In genomic region chr13:33004414-33005105, GRCm38 (mm10) we compare ENCODE assay signal across 8 mouse cellular contexts. TPM values are rescaled to one million over a fixed set of nuclear protein-coding genes. Genes with fewer than 3 reads are reported as not detected.
A peak's percentile ranks its signal among the peaks of the same experiment; 100 is the strongest.
DNase-seq lines count a peak whose midpoint lies in the region; ATAC-seq and TF ChIP-seq lines count a peak whose summit lies in the region.

No protein-coding gene starts in this region.

- H3K9me3 ChIP-seq in heart, embryonic 11.5 days (replicated peaks; ENCODE audit: control insufficient read depth, low read length) = no peaks in the 10 kb centered on the region
- no peaks in the 10 kb centered on the region for H3K9me3 ChIP-seq in kidney, embryonic 16.5 days (ENCODE audit: low read length)

- H3K4me1 ChIP-seq in bone marrow macrophage, adult 2 months (ENCODE audit: control insufficient read depth, insufficient read depth, low read length) = peaks cover 28% of the 10 kb centered on the region
- H3K4me1 ChIP-seq in heart, embryonic 11.5 days (ENCODE audit: control insufficient read depth, insufficient read depth, low read length) = no peaks in the 10 kb centered on the region
- 0 out of 2 replicates have a peak, but pooled peaks cover 3% of the 10 kb centered on the region for H3K4me1 ChIP-seq in kidney, embryonic 16.5 days (ENCODE audit: insufficient read depth, low read length)
- peaks cover 3% of the 10 kb centered on the region for H3K4me1 ChIP-seq in liver, adult 2 months (ENCODE audit: control insufficient read depth, insufficient read depth, low read length)

- DNase-seq in A20 (ENCODE audit: low read depth, low spot score) = peak; percentile 88
- DNase-seq in liver, adult 2 months (ENCODE audit: extremely low read depth, low read depth, low spot score) = peak; percentile 80
- peak; percentile 73 for DNase-seq in splenic B cell, adult 2 months (ENCODE audit: low read depth, low spot score)

- H3ac ChIP-seq in myocyte (ENCODE audit: control insufficient read depth, insufficient read length) = no peak overlapping the region

- no peaks in the 10 kb centered on the region for H3K27me3 ChIP-seq in heart, embryonic 11.5 days (ENCODE audit: control insufficient read depth, insufficient read depth, low read length)
- no peaks in the 10 kb centered on the region for H3K27me3 ChIP-seq in kidney, embryonic 16.5 days (ENCODE audit: insufficient read depth, low read length)
- no peaks in the 10 kb centered on the region for H3K27me3 ChIP-seq in liver, adult 2 months (ENCODE audit: control insufficient read depth, insufficient read depth, low read length)
- no peaks in the 10 kb centered on the region for H3K27me3 ChIP-seq in myocyte (ENCODE audit: control insufficient read depth, insufficient read depth, insufficient read length)
- no peaks in the 10 kb centered on the region for H3K27me3 ChIP-seq in splenic B cell, adult 2 months (ENCODE audit: control insufficient read depth, insufficient read depth, low read length, poor library complexity, severe bottlenecking)

- H3K27ac ChIP-seq in bone marrow macrophage, adult 2 months (ENCODE audit: insufficient read depth, low read depth, low read length) = peak overlapping the region; percentile 92
- peak overlapping the region; percentile 66 for H3K27ac ChIP-seq in heart, embryonic 11.5 days (ENCODE audit: low read depth, low read length)
- peak overlapping the region; percentile 87 for H3K27ac ChIP-seq in kidney, embryonic 16.5 days (ENCODE audit: low read length)
- peak overlapping the region; percentile 53 for H3K27ac ChIP-seq in liver, adult 2 months (replicated peaks; ENCODE audit: insufficient read depth, low read depth, low read length)

- peak overlapping the region; percentile 77 for H3K9ac ChIP-seq in heart, embryonic 11.5 days (ENCODE audit: low read depth, low read length)
- H3K9ac ChIP-seq in kidney, embryonic 16.5 days (replicated peaks; ENCODE audit: low read length) = peak overlapping the region; percentile 70
- H3K9ac ChIP-seq in liver, adult 2 months (ENCODE audit: low read depth, low read length) = peak overlapping the region; percentile 63

- no peaks in the 10 kb centered on the region for H3K36me3 ChIP-seq in heart, embryonic 11.5 days (ENCODE audit: control insufficient read depth, insufficient read depth, low read length)
- H3K36me3 ChIP-seq in kidney, embryonic 16.5 days (ENCODE audit: insufficient read depth, low read length) = peaks cover 2% of the 10 kb centered on the region; the same call in 1 of the 2 replicates
- H3K36me3 ChIP-seq in liver, adult 2 months (ENCODE audit: control insufficient read depth, insufficient read depth, low read length) = peaks cover 10% of the 10 kb centered on the region
- peaks cover 9% of the 10 kb centered on the region for H3K36me3 ChIP-seq in myocyte (ENCODE audit: control insufficient read depth, insufficient read depth)
- no peaks in the 10 kb centered on the region for H3K36me3 ChIP-seq in splenic B cell, adult 2 months (ENCODE audit: control insufficient read depth, insufficient read depth, low read length, poor library complexity, severe bottlenecking)

- no peak for TF ChIP-seq POLR2A in bone marrow macrophage, adult 2 months (IDR thresholded peaks at IDR 0.05; ENCODE audit: borderline replicate concordance, low read depth, low read length)
- no peak for TF ChIP-seq POLR2A in liver, adult 2 months (IDR thresholded peaks at IDR 0.05; ENCODE audit: extremely low read depth, insufficient read depth, low read length)
- no peak for TF ChIP-seq POLR2A in myocyte (IDR thresholded peaks at IDR 0.05; ENCODE audit: insufficient read length, low read depth)

- peak; percentile 90 for ATAC-seq in erythroblast, adult 5-6 weeks (replicated peaks; ENCODE audit: low FRiP score, poor library complexity, severe bottlenecking)
- ATAC-seq in heart, embryonic 11.5 days (replicated peaks; ENCODE audit: insufficient number of reproducible peaks, low FRiP score, low TSS enrichment) = peak; percentile 85
- ATAC-seq in kidney, embryonic 16.5 days (ENCODE audit: low FRiP score, low TSS enrichment) = peak; percentile 97

- H3K4me2 ChIP-seq in heart, embryonic 11.5 days = peak overlapping the region; percentile 72
- H3K4me2 ChIP-seq in kidney, embryonic 16.5 days (replicated peaks; ENCODE audit: low read depth, low read length) = peak overlapping the region; percentile 54
- H3K4me2 ChIP-seq in myocyte (ENCODE audit: low read depth) = peak overlapping the region; percentile 90

- peak; percentile 70 for TF ChIP-seq CTCF in bone marrow macrophage, adult 2 months (IDR thresholded peaks at IDR 0.05; ENCODE audit: low read depth, low read length)
- TF ChIP-seq CTCF in liver, adult 2 months (IDR thresholded peaks at IDR 0.05; ENCODE audit: low read depth, low read length) = peak; percentile 83

- 16% methylated on average over 12 of the region's 12 CpGs for WGBS in heart, embryonic 11.5 days (ENCODE audit: insufficient replicate concordance)
- WGBS in kidney, embryonic 16.5 days = 14% methylated on average over 12 of the region's 12 CpGs
- 14% methylated on average over 12 of the region's 12 CpGs for WGBS in liver, adult 2 months

- H3K4me3 ChIP-seq in bone marrow macrophage, adult 2 months (ENCODE audit: insufficient read depth, low read length) = peak overlapping the region; percentile 61
- peak overlapping the region; percentile 38 for H3K4me3 ChIP-seq in heart, embryonic 11.5 days (ENCODE audit: low read depth, low read length)
- H3K4me3 ChIP-seq in kidney, embryonic 16.5 days (ENCODE audit: low read length) = peak overlapping the region; percentile 45
- peak overlapping the region; percentile 60 for H3K4me3 ChIP-seq in liver, adult 2 months (ENCODE audit: insufficient read depth, low read depth, low read length)
- peak overlapping the region; percentile 24 for H3K4me3 ChIP-seq in myocyte

- no peaks in the 10 kb centered on the region for H3K79me2 ChIP-seq in liver, adult 2 months (ENCODE audit: control insufficient read depth, insufficient read depth, low read length)
- no peaks in the 10 kb centered on the region for H3K79me2 ChIP-seq in myocyte (ENCODE audit: control insufficient read depth, insufficient read depth)

TF ChIP-seq in myocyte, 11 proteins besides CTCF, POLR2A, EP300 and RAD21:
- peak; percentile 13 for TF ChIP-seq POLR2AphosphoS2 (IDR thresholded peaks at IDR 0.05; ENCODE audit: insufficient read length, low read depth)
- no peak for TF ChIP-seq TCF3 (IDR thresholded peaks at IDR 0.05; ENCODE audit: insufficient read length, low read depth)
- no peak for TF ChIP-seq E2F4 (IDR thresholded peaks at IDR 0.05; ENCODE audit: insufficient read depth)
- no peak for TF ChIP-seq CEBPB (IDR thresholded peaks at IDR 0.05; ENCODE audit: insufficient read depth, poor library complexity, severe bottlenecking)
- no peak for TF ChIP-seq MAX (IDR thresholded peaks at IDR 0.05; ENCODE audit: low read depth)
- no peak for TF ChIP-seq USF1 (IDR thresholded peaks at IDR 0.05; ENCODE audit: low read depth)
- TF ChIP-seq MYOG (IDR thresholded peaks at IDR 0.05; ENCODE audit: control insufficient read depth in 1 of 3, insufficient read depth in 1 of 3, insufficient read length in 2 of 3, low read depth in 2 of 3) = peak in 1 of 3 experiments; percentile 52
- TF ChIP-seq SRF (IDR thresholded peaks at IDR 0.05; ENCODE audit: control insufficient read depth, insufficient read length, low read depth) = no peak
- no peak for TF ChIP-seq REST (IDR thresholded peaks at IDR 0.05; ENCODE audit: insufficient read depth, insufficient read length)
- peak in 2 of 3 experiments; percentile 27 to 31 for TF ChIP-seq MYOD1 (IDR thresholded peaks at IDR 0.05; ENCODE audit: control insufficient read depth in 1 of 3, insufficient read length in 2 of 3, low read depth in 2 of 3)
- no peak for TF ChIP-seq TCF12 (IDR thresholded peaks at IDR 0.05; ENCODE audit: insufficient read depth, poor library complexity, severe bottlenecking)

RNA-seq across cellular contexts. Expression of gene Serpinb9, which starts 1.5 kb away (rescaled TPM):
- polyA plus RNA-seq in bone marrow macrophage, adult 2 months (2012; ENCODE audit: insufficient read depth, insufficient read length, missing spikeins) = 6.6 and 7.4 TPM in 2 replicates
- 10.9 and 13.3 TPM in 2 replicates for total RNA-seq in erythroblast, adult 5-6 weeks (2015; ENCODE audit: low replicate concordance)
- total RNA-seq in erythroblast, adult 5-6 weeks (2017; ENCODE audit: low replicate concordance) = 10.1 and 11.4 TPM in 2 replicates
- 5.8 and 7.9 TPM in 2 replicates for polyA plus RNA-seq in heart, embryonic 11.5 days (2014; fragmentation: Nextera tagmentation; extraction: Ambion mirVana)
- 11.4 TPM in 2 replicates for polyA plus RNA-seq in kidney, embryonic 16.5 days (2015; fragmentation: Nextera tagmentation; extraction: Ambion mirVana)
- total RNA-seq in liver, adult 2 months (2014; rRNA removed) = 7.2 and 11.9 TPM in 2 replicates
- 1.8 and 2.6 TPM in 2 replicates for polyA plus RNA-seq in liver, adult 2 months (2012; rRNA removed)
- polyA plus RNA-seq in myocyte (2012; fragmentation: generic; extraction: Trizol) = 7.2 TPM

RNA-seq across cellular contexts. Expression of gene Serpinb9b, which starts 22.7 kb away (rescaled TPM):
- 0.44 TPM in 1 of 2 replicates, not detected in the other for polyA plus RNA-seq in bone marrow macrophage, adult 2 months (2012; ENCODE audit: insufficient read depth, insufficient read length, missing spikeins)
- total RNA-seq in erythroblast, adult 5-6 weeks (2015; ENCODE audit: low replicate concordance) = 0.63 TPM in 1 of 2 replicates, not detected in the other
- total RNA-seq in erythroblast, adult 5-6 weeks (2017; ENCODE audit: low replicate concordance) = not detected in 2 replicates
- polyA plus RNA-seq in heart, embryonic 11.5 days (2014; fragmentation: Nextera tagmentation; extraction: Ambion mirVana) = 0.72 and 0.96 TPM in 2 replicates
- 0.09 TPM in 1 of 2 replicates, not detected in the other for polyA plus RNA-seq in kidney, embryonic 16.5 days (2015; fragmentation: Nextera tagmentation; extraction: Ambion mirVana)
- total RNA-seq in liver, adult 2 months (2014; rRNA removed) = not detected in 2 replicates
- 0.04 and 0.05 TPM in 2 replicates for polyA plus RNA-seq in liver, adult 2 months (2012; rRNA removed)
- 0.79 TPM for polyA plus RNA-seq in myocyte (2012; fragmentation: generic; extraction: Trizol)

RNA-seq across cellular contexts. Expression of gene Serpinb6b, which starts 39.6 kb away (rescaled TPM):
- polyA plus RNA-seq in bone marrow macrophage, adult 2 months (2012; ENCODE audit: insufficient read depth, insufficient read length, missing spikeins) = 12.3 and 12.7 TPM in 2 replicates
- total RNA-seq in erythroblast, adult 5-6 weeks (2015; ENCODE audit: low replicate concordance) = 24.2 and 40.5 TPM in 2 replicates
- 25.4 and 36.4 TPM in 2 replicates for total RNA-seq in erythroblast, adult 5-6 weeks (2017; ENCODE audit: low replicate concordance)
- 15.7 and 19.3 TPM in 2 replicates for polyA plus RNA-seq in heart, embryonic 11.5 days (2014; fragmentation: Nextera tagmentation; extraction: Ambion mirVana)
- polyA plus RNA-seq in kidney, embryonic 16.5 days (2015; fragmentation: Nextera tagmentation; extraction: Ambion mirVana) = 6.4 and 7.0 TPM in 2 replicates
- total RNA-seq in liver, adult 2 months (2014; rRNA removed) = 2.6 and 2.7 TPM in 2 replicates
- polyA plus RNA-seq in liver, adult 2 months (2012; rRNA removed) = 0.33 and 0.60 TPM in 2 replicates
- polyA plus RNA-seq in myocyte (2012; fragmentation: generic; extraction: Trizol) = 1.4 TPM

Comparison
In these comparisons a context has a peak if more than half of its experiments do, and no peak if none do; other contexts are left out.
1. Peak in every context shown above with its lines: DNase-seq, ATAC-seq, H3K4me3 ChIP-seq and H3K27ac ChIP-seq.